Mouse (Mus musculus) fat pad, adult 2 months (tissue): Measurements from ENCODE around the gene Tsga8.

Source experiments
- DNase-seq: peaks from one replicate; pipeline ENCODE4 v3.0.0-alpha.2; 2011; ENCODE audit warnings: low read depth, low spot score; ENCODE audit errors: extremely low read depth

The Tsga8 gene

DNA sequence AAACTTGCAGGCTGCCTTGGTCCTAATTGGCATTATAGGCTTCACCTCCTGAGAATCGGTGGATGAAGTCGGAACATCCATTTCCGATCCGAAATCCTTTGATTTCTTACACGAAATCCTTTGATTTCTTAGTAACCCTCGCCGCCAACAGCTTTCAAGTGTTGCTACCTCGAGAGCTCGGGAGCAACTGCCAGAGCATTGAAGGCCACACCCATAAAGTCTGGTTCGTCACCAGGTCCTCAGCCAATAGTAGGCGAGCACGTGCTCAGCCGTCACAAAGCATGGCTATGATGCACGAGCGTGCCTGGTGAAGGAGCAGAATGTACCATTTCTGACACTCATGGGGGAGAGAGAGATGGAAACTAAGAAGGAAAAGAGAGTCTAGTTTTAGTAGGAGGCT is at the start of gene Tsga8:
Tsga8 (minus strand) TSS at position 327 of the 400 bp plus-strand sequence.
- DNase-seq = no peak
